In the genomic region with DNA sequence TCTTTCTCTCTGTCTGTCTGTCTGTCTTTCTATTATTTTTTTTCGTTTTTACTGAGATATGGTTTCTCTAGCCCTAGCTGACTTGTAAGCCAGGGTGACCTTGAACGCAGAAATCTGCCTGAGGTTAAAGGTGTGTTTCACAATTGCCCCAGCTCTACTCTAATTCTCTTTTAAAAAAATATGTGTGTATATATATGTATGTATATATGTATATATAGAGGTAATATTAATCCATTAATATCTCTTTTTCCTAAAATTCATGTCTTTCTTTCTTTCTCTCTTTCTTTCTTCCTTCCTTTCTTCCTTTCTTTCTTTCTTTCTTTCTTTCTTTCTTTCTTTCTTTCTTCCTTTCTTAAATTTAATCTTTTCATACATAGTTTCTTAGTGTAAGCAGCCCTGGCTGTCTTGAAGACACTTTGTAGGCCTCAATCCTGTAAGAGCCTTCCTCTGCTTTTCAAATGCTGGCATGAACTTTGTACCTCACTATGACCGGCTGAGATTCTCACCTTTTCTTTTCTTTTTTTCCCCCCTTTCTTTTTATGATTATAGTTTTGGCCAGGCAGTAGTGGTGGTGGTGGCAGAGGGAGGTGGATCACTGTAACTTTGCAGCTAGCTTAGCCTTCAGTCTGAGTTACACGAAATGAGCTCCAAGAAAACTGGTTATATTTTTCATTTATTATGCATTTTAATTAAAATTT, we compare ENCODE assay signal across 8 mouse cellular contexts.
DNase-seq lines count a peak whose midpoint lies in the region; ATAC-seq and TF ChIP-seq lines count a peak whose summit lies in the region.
"Not testable (repeated sequence)": the region's sequence is repeated elsewhere in the genome, so short reads cannot be mapped to it uniquely, and the experiment has no call there.

No protein-coding gene starts in this region.

- not testable (repeated sequence) for H3K27ac ChIP-seq in embryonic facial prominence, embryonic 12.5 days; hindbrain, embryonic 15.5 days (replicated peaks); limb, embryonic 11.5 days (replicated peaks; ENCODE audit: low read depth, low read length); liver, postnatal 0 days (ENCODE audit: low read depth); stomach, postnatal 0 days (replicated peaks)

- not testable (repeated sequence) for H3K9ac ChIP-seq in embryonic facial prominence, embryonic 12.5 days; hindbrain, embryonic 15.5 days; limb, embryonic 11.5 days (ENCODE audit: low read length); liver, postnatal 0 days (replicated peaks); stomach, postnatal 0 days (ENCODE audit: low read length)

- not testable (repeated sequence) for TF ChIP-seq CTCF in liver, postnatal 0 days (IDR thresholded peaks at IDR 0.05; ENCODE audit: low read depth); stomach, postnatal 0 days (IDR thresholded peaks at IDR 0.05; ENCODE audit: low read depth)

- H3K9me3 ChIP-seq in embryonic facial prominence, embryonic 12.5 days; hindbrain, embryonic 15.5 days; limb, embryonic 11.5 days (ENCODE audit: control insufficient read depth, low read length); liver, postnatal 0 days (ENCODE audit: low read length); stomach, postnatal 0 days (ENCODE audit: control insufficient read depth, low read length): not testable (repeated sequence)

- peak; percentile 6 for DNase-seq in Muller cell, postnatal 12 days (ENCODE audit: inconsistent ontology term)
- not testable (repeated sequence) for DNase-seq in limb, embryonic 11.5 days (ENCODE audit: low spot score); liver, postnatal 0 days; stomach, postnatal 0 days (ENCODE audit: low spot score)

- H3K4me1 ChIP-seq in embryonic facial prominence, embryonic 12.5 days; hindbrain, embryonic 15.5 days (replicated peaks); limb, embryonic 11.5 days (ENCODE audit: control insufficient read depth, insufficient read depth, low read length); liver, postnatal 0 days (ENCODE audit: insufficient read depth); stomach, postnatal 0 days (replicated peaks; ENCODE audit: control insufficient read depth, insufficient read depth): not testable (repeated sequence)

- TF ChIP-seq EP300 in liver, postnatal 0 days (IDR thresholded peaks at IDR 0.05; ENCODE audit: low read depth); stomach, postnatal 0 days (optimal IDR thresholded peaks at IDR 0.05): not testable (repeated sequence)

- H3K36me3 ChIP-seq in embryonic facial prominence, embryonic 12.5 days; hindbrain, embryonic 15.5 days; limb, embryonic 11.5 days (ENCODE audit: control insufficient read depth, insufficient read depth, low read length); liver, postnatal 0 days (replicated peaks; ENCODE audit: insufficient read depth, low read length); stomach, postnatal 0 days (ENCODE audit: control insufficient read depth, insufficient read depth, low read length): not testable (repeated sequence)

- not testable (repeated sequence) for H3K4me2 ChIP-seq in embryonic facial prominence, embryonic 12.5 days (replicated peaks); hindbrain, embryonic 15.5 days; limb, embryonic 11.5 days (ENCODE audit: low read depth, severe bottlenecking); liver, postnatal 0 days (ENCODE audit: low read depth, low read length); stomach, postnatal 0 days (replicated peaks; ENCODE audit: low read depth)

- 34% methylated on average over 3 of the region's 4 CpGs for WGBS in embryonic facial prominence, embryonic 12.5 days
- WGBS in hindbrain, embryonic 15.5 days = 41% methylated on average over 3 of the region's 4 CpGs
- WGBS in limb, embryonic 11.5 days = 51% methylated on average over 2 of the region's 4 CpGs
- 33% methylated on average over 2 of the region's 4 CpGs for WGBS in liver, postnatal 0 days (ENCODE audit: insufficient replicate concordance)
- WGBS in stomach, postnatal 0 days = 38% methylated on average over 2 of the region's 4 CpGs

- ATAC-seq in embryonic facial prominence, embryonic 12.5 days (ENCODE audit: insufficient number of reproducible peaks, insufficient read depth, low FRiP score, low TSS enrichment) = peak; percentile 65
- ATAC-seq in granulocyte monocyte progenitor cell, adult 5-6 weeks (replicated peaks; ENCODE audit: poor library complexity, severe bottlenecking) = peak; percentile 27
- ATAC-seq in hindbrain, embryonic 15.5 days (ENCODE audit: low FRiP score, low read depth) = 0 out of 2 replicates have a peak, but pooled peaks have one; percentile 56
- peak; percentile 41 for ATAC-seq in limb, embryonic 11.5 days (ENCODE audit: insufficient number of reproducible peaks, low FRiP score, low TSS enrichment, low read depth)
- ATAC-seq in liver, postnatal 0 days = 0 out of 2 replicates have a peak, but pooled peaks have one; percentile 19
- peak; percentile 37 for ATAC-seq in monocyte, adult 5-6 weeks (replicated peaks; ENCODE audit: insufficient number of reproducible peaks, low FRiP score, low TSS enrichment, poor library complexity, severe bottlenecking)
- peak; percentile 71 for ATAC-seq in stomach, postnatal 0 days (ENCODE audit: low FRiP score, low TSS enrichment)

- not testable (repeated sequence) for H3K27me3 ChIP-seq in embryonic facial prominence, embryonic 12.5 days; hindbrain, embryonic 15.5 days; limb, embryonic 11.5 days (ENCODE audit: control insufficient read depth, insufficient read depth, low read length); liver, postnatal 0 days (ENCODE audit: insufficient read depth, low read length); stomach, postnatal 0 days (ENCODE audit: control insufficient read depth, insufficient read depth, low read length)

- not testable (repeated sequence) for H3K4me3 ChIP-seq in embryonic facial prominence, embryonic 12.5 days; hindbrain, embryonic 15.5 days; limb, embryonic 11.5 days (ENCODE audit: low read depth, low read length); liver, postnatal 0 days (ENCODE audit: low read depth, low read length); stomach, postnatal 0 days (ENCODE audit: low read depth, low read length)

Comparison
In these comparisons a context has a peak if more than half of its experiments do, and no peak if none do; other contexts are left out.
1. ATAC-seq: peak in every context shown above with its lines; median percentile 71 in stomach, postnatal 0 days; 65 in embryonic facial prominence, embryonic 12.5 days; 56 in hindbrain, embryonic 15.5 days; 41 in limb, embryonic 11.5 days; 37 in monocyte, adult 5-6 weeks; 27 in granulocyte monocyte progenitor cell, adult 5-6 weeks; 19 in liver, postnatal 0 days.